Mouse (Mus musculus): ENCODE results near the gene Csrp1.

- TF ChIP-seq CTCF (IDR thresholded peaks at IDR 0.05; ENCODE audit: insufficient read depth, low read length) (no peak), POLR2A (IDR thresholded peaks at IDR 0.05; ENCODE audit: borderline replicate concordance, extremely low read depth, low read depth, low read length) (no peak)
Measured at GRCm38 (mm10) chr1:135685316-135685715, 34.5 kb upstream of the Csrp1 start.
